Mouse (Mus musculus) heart, adult 11 months (tissue): ENCODE measurements around the gene Peak1.
A peak's percentile ranks its signal among the peaks of the same experiment; 100 is the strongest.

Experiments
- DNase-seq: peaks from one replicate; pipeline ENCODE4 v3.0.0; 2022

Gene Peak1

DNA sequence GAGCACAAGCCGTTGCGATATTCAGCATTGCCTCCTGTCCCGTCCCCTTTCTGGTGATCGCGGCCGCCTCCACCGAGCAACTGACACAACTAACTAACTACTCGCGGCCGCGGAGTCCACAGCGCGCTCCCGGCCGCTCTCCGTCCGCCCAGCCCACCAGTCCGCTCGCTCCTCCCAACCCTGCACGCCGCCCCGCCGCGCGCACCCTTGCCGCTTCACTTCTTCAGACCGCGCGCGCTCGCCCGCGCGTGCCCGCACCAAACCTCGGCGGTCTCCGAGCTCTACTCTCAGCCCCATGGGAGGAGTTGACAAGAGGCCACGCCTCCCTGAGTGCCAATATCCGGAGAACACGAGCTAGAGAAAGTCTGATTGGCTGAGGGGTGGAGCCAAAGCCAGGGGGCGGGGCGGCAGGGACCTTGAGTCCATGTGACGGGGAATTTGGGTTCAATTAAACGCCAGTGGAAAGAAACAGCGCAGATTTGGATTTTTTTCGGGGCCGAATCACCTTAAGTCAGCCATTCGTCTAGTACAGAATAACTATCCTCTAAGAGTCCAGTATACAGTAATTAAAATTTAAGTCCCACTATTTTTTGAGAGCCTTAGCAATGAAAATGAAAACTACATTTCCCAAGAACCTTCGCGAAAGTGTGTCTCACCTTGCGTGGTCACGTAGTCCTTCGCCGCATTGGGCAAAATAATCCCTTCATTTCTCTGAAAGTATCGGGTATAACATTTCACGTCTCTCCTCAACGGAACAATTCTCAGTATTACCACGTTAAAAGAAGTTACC, at the start of gene Peak1, which contains the start of gene Hmg20a:
Gene Peak1 (minus strand): TSS at position 120 of the 790 bp plus-strand sequence.
Gene Hmg20a (plus strand): TSS at position 662 of the 790 bp plus-strand sequence.
- peak; percentile 100 for DNase-seq

DNA sequence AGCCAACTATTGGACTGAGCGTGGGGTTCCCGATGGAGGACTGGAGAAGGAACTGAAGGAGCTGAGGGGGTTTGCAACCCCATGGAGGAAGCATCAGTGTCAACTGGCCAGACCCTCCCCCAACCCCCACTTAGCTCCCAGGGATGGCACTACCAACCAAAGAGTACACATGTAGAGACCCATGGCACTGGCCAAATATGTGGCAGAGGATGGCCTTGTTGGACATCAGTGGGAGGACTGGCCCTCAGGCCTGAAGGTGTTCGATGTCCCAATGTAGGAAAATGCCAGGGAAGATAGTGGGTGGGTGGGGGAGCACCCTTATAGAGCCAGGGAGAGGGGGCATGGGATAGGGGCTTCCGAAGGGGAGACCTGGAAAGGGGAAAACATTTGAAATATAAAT, 48.4 kb upstream of the Peak1 start:
- DNase-seq = peak; percentile 92

DNA sequence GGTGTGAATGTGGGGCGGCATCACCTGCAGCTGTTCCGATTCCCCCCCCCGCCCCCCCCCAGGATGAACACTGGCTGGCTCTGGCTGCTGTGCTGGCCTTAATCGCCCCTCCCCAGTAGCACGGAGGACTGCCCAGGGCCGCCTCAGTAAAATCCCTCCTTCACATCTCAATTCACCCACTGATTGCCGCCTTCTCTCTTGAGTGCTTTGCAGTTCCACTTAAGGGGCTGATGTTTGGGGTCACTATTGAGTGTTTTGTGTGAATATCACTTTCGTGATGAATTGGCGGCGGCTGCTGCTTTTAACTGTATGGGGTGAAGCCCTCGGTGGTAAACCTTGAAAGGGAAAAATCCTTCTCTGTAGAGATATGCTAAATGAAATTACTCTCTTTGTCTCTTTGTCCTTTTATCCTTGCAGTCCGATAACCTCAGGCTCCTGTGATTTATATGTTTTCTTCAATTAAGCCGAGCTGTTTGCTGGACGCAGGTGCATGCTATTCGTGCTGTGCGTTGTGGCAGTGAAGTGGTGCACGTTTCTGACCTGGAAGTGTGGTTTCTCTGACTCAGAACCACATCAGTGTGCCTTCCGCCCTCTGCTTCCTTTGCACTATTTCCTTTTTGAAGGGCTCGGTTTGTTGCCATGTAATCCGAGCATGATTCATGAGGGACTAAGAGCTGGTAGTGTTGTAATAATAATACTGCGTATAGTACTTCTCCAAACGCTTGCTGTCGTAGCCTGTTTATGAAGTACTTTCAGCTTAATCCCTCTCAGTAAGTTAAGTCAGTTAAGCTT, 47.2 kb upstream of the Peak1 start:
- peak; percentile 96 for DNase-seq

DNA sequence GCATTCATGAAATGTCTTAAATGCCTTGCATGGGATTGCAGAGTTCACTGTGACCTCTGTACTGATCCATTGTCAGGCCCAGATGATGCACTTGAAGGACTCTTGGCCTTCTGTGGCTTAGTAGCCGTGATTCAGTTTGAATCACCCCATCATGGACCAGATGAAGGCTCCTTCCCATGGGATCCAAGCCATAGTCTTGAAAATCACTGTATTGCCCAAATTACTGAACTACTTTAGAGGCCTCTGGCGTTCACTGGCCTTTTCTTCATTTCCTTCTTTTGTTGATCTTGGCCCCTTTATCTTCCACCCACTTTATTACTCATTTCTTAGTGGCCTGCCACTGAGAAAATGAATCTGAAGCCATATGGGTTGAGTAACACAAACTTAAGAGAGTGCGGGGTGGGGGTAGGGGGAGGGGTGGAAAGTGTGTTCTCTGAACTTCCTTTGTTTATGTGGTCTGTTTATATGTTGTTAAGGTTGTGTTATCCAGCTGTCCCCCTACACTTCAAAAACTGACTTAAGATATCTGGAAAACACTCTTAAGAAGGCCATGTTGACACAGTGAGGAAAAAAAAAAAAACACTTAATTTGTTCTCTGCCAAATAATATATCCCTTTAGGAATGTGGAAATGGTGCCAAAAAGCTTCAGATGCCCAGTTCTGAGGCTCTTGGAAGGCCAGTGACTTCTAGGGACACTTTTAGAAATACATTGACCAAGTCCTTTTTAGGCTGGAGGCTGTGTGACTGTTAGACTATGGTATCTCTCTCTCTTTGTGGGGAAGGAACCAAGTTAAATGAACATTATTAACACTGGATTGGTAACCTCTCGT, 46.0 kb upstream of the Peak1 start:
- DNase-seq = peak; percentile 98

DNA sequence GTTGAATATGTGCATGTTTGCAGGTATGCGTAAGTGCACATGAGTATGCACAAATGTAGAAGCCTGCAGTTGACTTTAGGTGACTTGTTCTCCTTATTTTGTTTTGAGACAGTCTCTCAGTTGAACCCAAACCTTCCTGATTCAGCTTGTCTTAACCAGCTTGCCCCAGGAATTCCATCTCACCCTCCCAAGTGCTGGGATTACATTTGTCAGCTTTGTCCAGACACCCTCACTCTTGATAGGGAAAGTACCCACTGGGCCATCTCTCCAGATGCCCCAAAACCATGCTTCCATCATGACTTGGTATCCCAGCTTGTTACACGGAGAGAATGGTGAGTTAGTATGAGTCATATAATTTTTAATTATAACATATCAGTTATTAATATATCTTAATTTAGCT, 45.2 kb upstream of the Peak1 start:
- peak; percentile 76 for DNase-seq

DNA sequence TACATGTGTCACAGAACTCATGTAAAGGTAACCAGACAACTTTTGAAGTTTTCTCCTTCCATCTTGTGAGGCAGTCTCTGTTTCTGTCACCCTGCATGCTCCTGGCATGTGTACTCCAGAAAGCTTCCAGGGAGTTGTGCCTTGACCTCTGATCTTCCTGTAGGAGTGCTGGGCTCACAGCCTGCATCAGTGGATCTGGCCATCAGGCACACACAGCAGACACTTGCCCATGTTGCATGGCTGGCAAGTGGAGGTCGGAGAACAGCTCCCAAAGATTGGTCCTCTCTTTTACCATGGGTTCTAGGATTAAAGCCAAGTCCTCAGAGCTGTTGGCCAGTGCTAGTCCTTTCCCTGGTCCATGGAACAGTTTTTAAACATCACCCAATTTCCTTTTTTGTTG, 44.7 kb upstream of the Peak1 start:
- DNase-seq = peak; percentile 91

DNA sequence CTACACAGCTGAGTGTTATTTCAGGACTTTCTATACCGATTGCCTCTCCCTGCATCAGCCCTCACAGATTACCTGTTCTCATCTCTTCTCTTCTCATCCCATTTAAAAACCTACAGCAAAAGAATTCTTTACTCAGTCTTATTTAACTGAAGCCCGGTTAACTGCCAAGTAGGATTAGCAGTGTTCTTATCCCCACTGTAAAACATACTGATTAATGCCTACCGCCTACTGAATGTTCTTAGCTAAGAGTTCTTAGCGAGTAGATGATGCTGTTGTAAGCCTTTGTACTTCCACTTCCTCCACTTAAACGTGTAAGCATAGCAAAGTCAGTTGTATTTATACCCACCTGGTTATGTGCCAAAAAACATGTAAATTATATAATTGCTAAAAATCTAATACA, 43.1 kb upstream of the Peak1 start:
- DNase-seq = no peak

DNA sequence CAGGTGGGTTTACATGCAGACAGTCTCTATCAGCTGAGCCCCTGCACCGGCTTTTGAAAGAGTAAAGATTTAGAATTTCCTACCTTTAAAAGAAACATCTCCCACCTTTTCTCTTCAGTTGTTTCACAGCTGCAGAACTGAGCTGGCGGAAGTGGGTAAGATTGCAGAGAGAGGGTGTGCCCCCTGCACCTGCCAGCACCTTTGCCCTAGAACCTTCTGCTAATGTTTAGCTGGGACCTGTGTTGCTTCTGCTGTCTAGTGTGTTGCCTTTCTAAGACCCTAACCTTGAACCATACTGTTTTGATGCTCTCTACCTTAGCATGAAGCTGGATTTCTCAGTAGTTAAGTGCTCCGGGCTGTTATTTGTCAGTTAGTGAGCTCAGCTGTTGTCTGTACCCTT, 38.6 kb upstream of the Peak1 start:
- DNase-seq = peak; percentile 74

DNA sequence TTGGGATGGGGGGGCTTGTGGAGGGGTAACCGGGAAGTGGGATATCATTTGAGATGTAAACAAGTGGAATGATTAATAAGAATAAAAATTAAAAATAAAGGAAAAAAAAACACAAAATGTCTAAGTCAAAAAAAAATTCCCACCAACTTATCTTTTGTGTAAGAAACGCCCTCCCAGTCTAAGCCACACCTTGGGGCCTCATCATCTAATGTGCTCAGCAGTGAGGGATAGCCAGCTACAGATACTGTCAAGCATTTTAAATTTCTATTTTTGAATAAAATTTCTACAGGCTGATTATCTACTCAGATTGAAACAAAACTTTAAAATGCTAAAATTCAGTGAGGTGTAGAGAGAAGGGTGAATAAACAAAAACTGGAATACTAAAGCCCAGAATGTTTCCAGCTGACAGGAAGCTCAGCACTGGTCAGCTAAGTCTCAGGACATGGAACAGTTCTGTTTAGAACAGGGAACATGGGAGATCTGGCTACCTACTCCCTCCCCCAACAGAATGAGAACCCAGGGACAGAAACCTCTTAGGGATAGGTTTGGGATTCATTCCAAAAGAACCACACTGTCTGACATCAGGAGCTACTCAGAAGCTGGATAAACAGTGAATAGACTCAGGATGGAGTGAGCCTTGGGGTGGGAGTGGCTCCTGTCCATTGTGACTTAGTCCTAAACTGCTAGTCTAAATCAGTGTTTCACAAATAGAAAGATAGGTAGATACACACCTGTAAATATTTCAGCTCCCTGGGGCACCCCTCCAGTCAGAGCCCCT, 35.4 kb upstream of the Peak1 start:
- peak; percentile 90 for DNase-seq

DNA sequence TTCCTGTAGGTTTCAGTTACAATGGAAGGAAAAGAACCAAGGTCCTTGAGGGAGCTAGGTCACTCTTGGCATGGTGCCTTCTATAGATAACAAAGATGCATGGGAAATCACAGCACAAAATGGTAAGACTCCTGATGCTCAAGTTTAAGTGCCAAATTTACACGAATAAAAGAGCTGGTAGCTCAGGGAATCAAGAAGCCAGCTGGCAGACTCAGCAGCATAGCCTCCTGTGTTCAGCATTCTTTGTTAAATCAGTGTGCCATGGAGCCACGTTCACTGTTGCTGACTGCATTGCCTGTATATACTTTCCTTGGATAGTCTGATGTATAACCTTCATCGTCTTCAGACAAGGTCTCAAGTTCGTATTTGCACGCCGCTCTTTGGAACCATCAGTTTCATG, 33.7 kb upstream of the Peak1 start:
- peak; percentile 60 for DNase-seq

DNA sequence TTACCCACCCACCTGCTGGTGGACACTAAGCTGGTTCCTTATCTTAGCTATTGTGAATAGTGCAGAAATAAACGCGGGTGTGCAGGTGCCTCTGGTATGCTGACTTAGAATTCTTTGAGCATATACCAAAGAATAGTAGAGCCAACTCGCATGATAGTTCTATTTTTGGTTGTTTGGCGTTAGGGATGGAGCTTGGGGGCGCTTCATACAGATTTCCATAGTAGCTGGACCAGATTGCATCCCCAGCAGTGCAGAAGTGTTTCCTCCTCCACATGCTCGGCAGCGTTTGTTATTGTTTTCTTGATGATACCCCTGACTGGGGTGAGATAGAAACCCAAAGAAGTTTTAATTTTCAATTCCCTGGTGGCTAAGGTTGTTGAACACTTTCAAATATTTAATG, 21.8 kb upstream of the Peak1 start:
- DNase-seq = peak; percentile 63

DNA sequence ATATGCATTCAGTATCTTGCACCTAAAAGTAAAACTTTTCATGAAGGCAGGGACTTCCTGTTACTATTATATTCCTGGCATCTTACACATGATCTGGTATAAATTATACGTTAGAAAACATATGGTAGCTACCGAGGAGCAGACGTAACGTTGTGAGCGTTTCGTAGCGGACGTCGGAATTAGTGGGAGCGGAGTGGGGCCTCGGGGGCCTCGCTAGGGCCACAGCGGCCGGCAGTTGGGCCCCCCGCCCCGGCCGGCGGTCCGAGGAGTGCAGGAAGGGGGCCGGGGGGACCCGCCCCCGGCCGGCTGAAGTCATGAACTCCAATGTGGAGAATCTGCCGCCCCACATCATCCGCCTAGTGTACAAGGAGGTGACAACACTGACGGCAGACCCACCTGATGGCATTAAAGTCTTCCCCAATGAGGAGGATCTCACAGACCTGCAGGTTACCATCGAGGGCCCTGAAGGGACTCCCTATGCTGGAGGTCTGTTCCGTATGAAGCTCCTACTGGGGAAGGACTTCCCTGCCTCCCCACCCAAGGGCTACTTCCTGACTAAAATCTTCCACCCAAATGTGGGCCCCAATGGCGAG, 19.5 kb upstream of the Peak1 start:
- peak; percentile 60 for DNase-seq

DNA sequence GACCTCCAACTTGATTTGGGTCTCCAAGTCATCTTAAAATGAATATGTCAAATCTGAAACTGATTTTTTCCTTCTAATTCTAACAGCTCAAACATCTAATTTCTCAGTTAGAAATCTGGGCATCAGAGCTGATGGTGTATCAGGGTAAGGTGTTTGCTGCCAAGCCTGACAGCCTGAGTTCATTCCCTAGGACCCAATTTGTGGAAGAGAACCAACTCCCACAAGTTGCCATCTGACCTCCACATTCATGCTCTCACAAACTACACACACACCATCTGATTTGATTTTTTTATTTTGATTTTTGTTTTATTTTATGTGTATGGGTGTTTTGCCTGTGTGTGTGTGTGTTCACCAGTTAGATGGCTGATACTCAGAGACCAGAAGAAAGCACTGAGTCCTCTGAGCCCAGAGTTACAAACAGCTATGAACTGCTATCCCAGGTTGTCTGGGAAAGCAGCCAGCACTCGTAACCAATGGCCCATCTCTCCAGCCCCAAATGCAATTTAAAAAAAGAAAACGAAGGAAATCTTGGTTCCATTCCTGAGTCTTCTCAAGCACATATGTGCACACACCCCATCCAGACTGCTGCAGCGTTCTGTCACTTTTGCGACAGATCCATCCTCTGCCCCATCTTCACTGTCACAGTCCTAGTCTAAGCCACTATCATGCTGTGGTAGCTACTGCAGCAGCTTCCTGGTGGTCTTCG, 18.1 kb upstream of the Peak1 start:
- DNase-seq = peak; percentile 65

DNA sequence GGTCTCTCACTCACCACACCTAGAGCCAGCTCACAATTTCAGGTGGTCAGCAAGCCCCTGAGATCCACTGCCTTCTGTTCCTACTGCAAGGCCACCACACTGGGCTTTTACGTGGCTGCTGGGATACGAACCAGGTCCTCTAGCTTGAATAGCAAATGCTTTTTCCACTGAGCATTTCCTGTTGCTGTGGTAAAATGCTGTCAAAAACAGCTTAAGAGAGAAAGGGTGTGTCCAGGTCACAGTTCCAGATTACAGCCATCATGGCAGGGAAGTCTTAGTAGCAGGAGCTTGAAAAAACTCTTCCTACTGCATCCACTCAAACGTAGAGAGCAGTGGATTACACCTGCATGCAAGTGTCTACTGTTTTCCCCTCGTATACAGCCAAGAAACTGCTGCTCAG, 7.0 kb upstream of the Peak1 start:
- no peak for DNase-seq

DNA sequence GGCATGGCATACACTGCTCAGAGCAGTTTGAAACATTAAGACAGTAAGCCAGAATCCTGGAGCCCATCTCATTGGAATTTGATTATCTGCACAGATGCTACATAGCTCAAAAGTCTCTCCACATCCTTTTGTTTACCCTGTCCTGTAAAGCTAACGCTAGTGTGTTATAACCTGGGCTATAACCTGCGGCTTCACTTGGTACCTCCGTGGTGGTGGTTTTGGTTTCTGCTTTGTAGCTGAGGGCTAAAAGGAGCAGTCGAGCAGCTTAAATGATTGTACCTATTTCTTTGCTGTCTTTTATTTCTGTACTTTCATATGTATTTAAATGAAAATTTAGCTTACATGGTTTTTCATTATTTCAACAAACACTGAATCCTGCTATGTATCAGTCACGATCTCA, 4.1 kb upstream of the Peak1 start:
- no peak for DNase-seq

DNA sequence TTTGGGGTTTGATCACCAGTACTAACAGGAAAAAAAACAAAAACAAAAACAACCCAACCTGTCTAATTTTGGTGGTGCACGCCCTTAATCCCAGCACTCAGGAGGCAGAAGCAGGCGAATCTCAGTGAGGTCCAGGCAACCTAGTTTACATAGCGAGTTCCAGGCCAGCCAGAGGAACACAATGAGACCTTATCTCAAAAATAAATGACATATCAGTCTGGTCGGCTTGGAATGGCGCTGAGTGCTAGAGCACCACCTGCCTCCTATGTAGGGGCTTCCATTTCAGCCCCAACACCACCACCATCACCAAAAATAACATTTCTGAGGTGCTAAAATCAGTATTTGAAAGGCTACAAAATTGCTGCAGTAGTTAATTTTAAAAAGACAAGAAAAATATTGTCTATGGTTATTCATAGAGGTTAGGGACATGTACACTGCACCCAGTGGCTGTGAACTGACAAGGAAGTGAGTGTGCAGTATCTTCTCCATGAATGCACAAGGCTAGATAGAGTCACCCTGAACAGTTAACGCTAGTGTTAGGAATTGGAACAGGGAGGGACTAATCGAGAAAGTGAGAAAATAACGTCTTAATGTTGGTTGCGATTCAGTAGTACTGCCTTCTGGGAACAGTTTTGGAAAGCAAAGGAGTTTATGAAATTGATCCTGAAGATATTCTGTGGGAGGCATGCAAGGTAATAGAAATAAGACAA, 3.2 kb upstream of the Peak1 start:
- DNase-seq = peak; percentile 87

DNA sequence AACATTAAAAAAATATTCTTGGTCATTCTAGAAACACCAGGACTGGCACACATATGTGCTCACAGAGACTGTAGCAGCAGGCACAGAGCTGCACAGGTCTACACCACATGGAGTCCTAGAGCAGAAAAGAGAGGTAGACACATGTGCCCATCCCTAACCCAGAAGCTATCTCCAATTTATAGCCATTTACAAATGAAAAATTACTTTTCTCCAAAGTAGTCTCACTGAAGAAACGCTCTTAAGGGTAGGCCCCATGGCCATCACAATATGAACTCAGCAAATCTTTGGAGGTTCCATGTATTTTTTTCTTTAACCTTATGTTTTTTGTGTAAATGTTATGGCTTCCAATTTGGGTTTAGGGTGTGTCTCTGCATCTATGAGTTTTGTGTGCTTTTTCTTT, 2.4 kb upstream of the Peak1 start:
- DNase-seq = no peak

DNA sequence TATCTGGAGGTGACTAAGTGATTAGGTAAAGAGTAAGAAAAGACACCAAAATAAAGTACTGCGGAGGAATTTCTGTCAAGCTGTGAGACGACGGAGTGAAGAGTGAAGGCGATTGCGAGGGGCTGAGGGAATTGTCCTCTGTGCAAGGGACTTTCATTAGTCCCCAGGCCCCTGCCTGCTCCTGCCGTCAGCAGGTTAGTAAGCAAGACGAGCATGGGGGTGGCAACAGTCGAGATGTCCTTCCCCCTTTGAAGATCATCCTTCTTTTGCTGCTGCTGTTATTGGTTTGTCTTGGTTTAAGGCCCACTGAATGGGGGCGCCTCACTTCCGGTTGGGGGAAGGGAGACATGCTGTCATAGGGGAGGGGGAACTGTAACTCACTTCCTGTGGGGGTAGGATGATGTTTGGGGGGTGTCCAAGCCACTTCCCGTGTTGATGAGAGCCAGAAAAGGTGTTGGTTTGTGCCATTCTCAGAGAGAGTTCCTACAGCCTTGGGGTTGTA, 922 bp upstream of the Peak1 start:
- peak; percentile 98 for DNase-seq

DNA sequence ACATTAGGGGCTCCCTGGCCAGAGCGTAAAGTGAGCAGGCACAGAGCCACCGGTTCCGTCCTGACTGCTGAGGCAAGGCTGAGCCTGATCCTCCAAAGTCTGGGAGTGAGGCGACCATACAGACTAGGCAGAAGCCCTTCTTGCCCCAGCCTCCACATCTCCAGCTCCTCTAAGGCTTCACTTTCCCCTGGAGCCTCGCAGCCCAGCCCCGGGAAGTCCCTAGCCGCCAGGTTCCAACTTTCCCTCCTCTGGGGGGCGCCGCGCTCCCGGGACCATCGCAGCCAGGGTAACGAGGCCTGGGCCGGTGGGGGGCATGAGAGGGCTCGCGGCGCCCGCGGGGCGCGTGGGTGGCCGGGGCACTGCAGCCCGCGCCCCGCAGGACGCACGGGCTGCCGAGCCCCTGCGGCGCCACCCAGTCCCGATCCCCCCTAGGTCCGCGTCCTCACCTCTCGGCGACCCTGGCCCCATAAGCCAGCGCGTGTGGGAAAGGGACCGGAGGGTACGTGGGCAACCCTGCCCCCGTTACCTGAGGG, 386 bp downstream of the Peak1 start:
- DNase-seq = peak; percentile 99

DNA sequence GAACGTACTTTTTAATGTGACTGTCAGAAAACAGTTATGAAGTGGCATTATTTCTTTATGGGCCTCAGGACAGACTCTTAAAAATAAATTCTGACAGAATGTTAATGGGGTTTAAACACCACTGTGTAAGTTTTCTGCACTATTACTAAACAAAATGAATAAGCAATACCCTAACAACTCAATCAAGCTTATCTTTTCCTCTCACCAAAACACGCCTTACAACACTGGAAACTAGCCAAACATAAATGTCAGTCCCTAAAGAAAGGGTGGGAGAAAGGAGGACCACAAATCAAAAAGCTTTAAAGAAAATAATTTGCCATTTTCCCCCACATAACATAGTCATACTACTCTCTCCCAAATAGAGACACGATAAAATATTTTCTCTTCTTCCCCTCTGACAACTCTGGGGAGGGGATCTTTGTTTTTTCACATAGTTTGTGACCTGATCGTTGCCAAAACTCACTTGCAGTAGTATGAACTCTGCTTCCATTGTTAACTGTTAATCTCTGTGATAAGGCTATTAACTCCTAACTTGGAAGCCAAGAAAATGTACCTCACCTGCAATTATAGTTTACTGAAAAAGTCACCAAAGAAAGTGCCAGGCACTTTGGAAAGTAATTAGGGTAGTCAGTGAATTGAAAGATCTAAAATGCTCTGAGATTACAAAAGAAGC, 1.8 kb downstream of the Peak1 start:
- DNase-seq = no peak
